Mouse (Mus musculus) CH12.LX (cell line): Measurements from ENCODE around the gene Ica1. TPM values are rescaled to one million over a fixed set of nuclear protein-coding genes. Genes with fewer than 3 reads are reported as not detected.

Experiments
- DNase-seq: peaks from one replicate; pipeline ENCODE4 v3.0.0-alpha.2; 2013; ENCODE audit errors: extremely low read depth
- H3K27ac ChIP-seq: 2 replicates; pipeline ENCODE4 v1.5.1; 2012; ENCODE audit warnings: low read depth, mild to moderate bottlenecking, control low read depth, moderate library complexity; ENCODE audit not compliant: insufficient read depth
- H3K27me3 ChIP-seq: replicated peaks from 2 replicates; pipeline ENCODE3; 2012; ENCODE audit warnings: inconsistent platforms
- H3K36me3 ChIP-seq, 2 experiments: replicated peaks in 1 of 2; 2 replicates each; pipeline versions ENCODE3 to v1.6.1; 2012; ENCODE audit warnings: inconsistent platforms in 1 of 2, low read length in 1 of 2, mild to moderate bottlenecking in 1 of 2, mixed read lengths in 1 of 2, moderate library complexity in 1 of 2; ENCODE audit not compliant: control insufficient read depth in 1 of 2, insufficient read depth in 1 of 2
- H3K4me1 ChIP-seq, 2 experiments: 2 replicates each; pipeline ENCODE4 v1.6.1; 2012; ENCODE audit warnings: inconsistent platforms in 1 of 2, moderate library complexity in 1 of 2; ENCODE audit not compliant: insufficient read depth in 2 of 2, control insufficient read depth in 1 of 2
- H3K4me2 ChIP-seq: 2 replicates; pipeline ENCODE4 v1.6.1; 2012; ENCODE audit warnings: low read depth, mild to moderate bottlenecking, control low read depth; ENCODE audit not compliant: poor library complexity, insufficient read depth, severe bottlenecking
- H3K4me3 ChIP-seq, 3 experiments: fragments of 150-350 bp in 1 of 3; sonication (generic) in 1 of 3; replicated peaks in 1 of 3; 2 replicates each; pipeline versions ENCODE3 to v1.5.1; 2011 to 2012; ENCODE audit warnings: low read depth in 2 of 3, low read length in 2 of 3, mild to moderate bottlenecking in 2 of 3, moderate library complexity in 2 of 3, control low read depth in 1 of 3, improper control_type of control experiment in 1 of 3, inconsistent platforms in 1 of 3, mixed read lengths in 1 of 3; ENCODE audit not compliant: poor library complexity in 1 of 3
- H3K79me2 ChIP-seq: replicated peaks from 2 replicates; pipeline ENCODE4 v1.6.1; 2012; ENCODE audit warnings: mild to moderate bottlenecking, moderate library complexity; ENCODE audit not compliant: control insufficient read depth, poor library complexity, insufficient read depth, severe bottlenecking; ENCODE audit errors: extremely low read depth
- H3K9ac ChIP-seq: 2 replicates; pipeline ENCODE4 v1.6.1; 2012; ENCODE audit warnings: low read depth, mild to moderate bottlenecking, control low read depth, moderate library complexity; ENCODE audit not compliant: insufficient read depth
- H3K9me3 ChIP-seq: replicated peaks from 2 replicates; pipeline ENCODE3; 2012; ENCODE audit warnings: low read length, inconsistent platforms, mixed read lengths
- BHLHE40 ChIP-seq: IDR thresholded peaks from 2 replicates; pipeline ENCODE4 v1.6.1; 2011; ENCODE audit warnings: mild to moderate bottlenecking, low read depth, low read length, improper control_type of control experiment
- CHD2 ChIP-seq: IDR thresholded peaks from 2 replicates; pipeline ENCODE4 v1.6.1; 2011; ENCODE audit warnings: low read length, improper control_type of control experiment
- GABPA ChIP-seq: IDR thresholded peaks from 2 replicates; pipeline ENCODE4 v1.6.1; 2012; ENCODE audit warnings: low read depth, low read length, improper control_type of control experiment, inconsistent platforms; ENCODE audit not compliant: insufficient replicate concordance
- HCFC1 ChIP-seq: IDR thresholded peaks from 2 replicates; pipeline ENCODE4 v1.6.1; 2012; ENCODE audit warnings: low read depth, mild to moderate bottlenecking, inconsistent platforms, low read length, improper control_type of control experiment
- IRF4 ChIP-seq: IDR thresholded peaks from 2 replicates; pipeline ENCODE4 v1.6.1; 2014; ENCODE audit warnings: low read depth, mild to moderate bottlenecking, inconsistent platforms, low read length, improper control_type of control experiment
- KAT2A ChIP-seq: IDR thresholded peaks from 2 replicates; pipeline ENCODE4 v1.6.1; 2012; ENCODE audit warnings: low read length, improper control_type of control experiment, inconsistent platforms; ENCODE audit not compliant: insufficient replicate concordance
- MAX ChIP-seq: IDR thresholded peaks from 2 replicates; pipeline ENCODE4 v1.6.1; 2011; ENCODE audit warnings: low read length, improper control_type of control experiment
- MXI1 ChIP-seq: IDR thresholded peaks from 2 replicates; pipeline ENCODE4 v1.6.1; 2011; ENCODE audit warnings: mild to moderate bottlenecking, low read depth, low read length, improper control_type of control experiment
- NELFE ChIP-seq: IDR thresholded peaks from 2 replicates; pipeline ENCODE4 v1.6.1; 2011; ENCODE audit warnings: low read depth, low read length, improper control_type of control experiment
- NRF1 ChIP-seq: IDR thresholded peaks from 2 replicates; pipeline ENCODE4 v1.6.1; 2014; ENCODE audit warnings: low read depth, mild to moderate bottlenecking, inconsistent platforms, low read length, improper control_type of control experiment, moderate library complexity
- POLR2A ChIP-seq: IDR thresholded peaks from 2 replicates; pipeline ENCODE4 v1.6.1; 2011; ENCODE audit warnings: low read depth, mild to moderate bottlenecking, improper control_type of control experiment, low read length
- RCOR1 ChIP-seq: conservative IDR thresholded peaks from 2 replicates; pipeline ENCODE4 v1.6.1; 2012; ENCODE audit warnings: low read depth, mild to moderate bottlenecking, inconsistent platforms, low read length, improper control_type of control experiment
- SIN3A ChIP-seq: IDR thresholded peaks from 2 replicates; pipeline ENCODE4 v1.6.1; 2012; ENCODE audit warnings: low read length, improper control_type of control experiment, inconsistent platforms
- TBP ChIP-seq: conservative IDR thresholded peaks from 2 replicates; pipeline ENCODE4 v1.6.1; 2011; ENCODE audit warnings: low read depth, low read length, improper control_type of control experiment
- TCF12 ChIP-seq: IDR thresholded peaks from 2 replicates; pipeline ENCODE4 v1.6.1; 2014; ENCODE audit warnings: low read depth, mild to moderate bottlenecking, inconsistent platforms, low read length, improper control_type of control experiment
- UBTF ChIP-seq: IDR thresholded peaks from 2 replicates; pipeline ENCODE4 v1.6.1; 2012; ENCODE audit warnings: low read depth, mild to moderate bottlenecking, inconsistent platforms, low read length, improper control_type of control experiment, moderate library complexity
- USF1 ChIP-seq: IDR thresholded peaks from 2 replicates; pipeline ENCODE4 v1.6.1; 2014; ENCODE audit warnings: low read depth, mild to moderate bottlenecking, inconsistent platforms, low read length, improper control_type of control experiment
- USF2 ChIP-seq: conservative IDR thresholded peaks from 2 replicates; pipeline ENCODE4 v1.6.1; 2011; ENCODE audit warnings: low read depth, low read length, improper control_type of control experiment
- ZC3H11A ChIP-seq: IDR thresholded peaks from 2 replicates; pipeline ENCODE4 v1.6.1; 2012; ENCODE audit warnings: low read depth, mild to moderate bottlenecking, inconsistent platforms, low read length, improper control_type of control experiment
- ZNF384 ChIP-seq: IDR thresholded peaks from 2 replicates; pipeline ENCODE4 v1.6.1; 2012; ENCODE audit warnings: low read depth, low read length, improper control_type of control experiment, inconsistent platforms
- dilution Hi-C: fragments of 300-500 bp; cut with MboI; formaldehyde crosslinking; loops from 2 replicates; pipeline ENCODE4 v1.14.3; 2020; ENCODE audit warnings: low sequenced_read_pairs; ENCODE audit not compliant: extremely low pct_unique_long_range_greater_than_20kb, extremely low pct_ligation_motif_present
- in situ Hi-C: fragments of 300-500 bp; cut with MboI; formaldehyde crosslinking; loops from 3 replicates; pipeline ENCODE4 v1.14.3; 2019; ENCODE audit warnings: low sequenced_read_pairs, low pct_ligation_motif_present, low pct_unique_long_range_greater_than_20kb, mixed read lengths
- polyA plus RNA-seq: library from polyadenylated mRNA; unstranded; fragments of >175 nt; gene quantifications from 2 replicates; pipeline ENCODE4 v1.2.1, GENCODE M21; 2012; ENCODE audit warnings: low read depth; ENCODE audit not compliant: insufficient read length
- total RNA-seq, 2 experiments: library from RNA; depleted of rRNA; stranded (reverse); fragments of 300-350 nt in 1 of 2; fragments of >200 nt in 1 of 2; gene quantifications; 2 replicates each; pipeline ENCODE4 v1.2.3; 2012 to 2014

The Ica1 gene
- total and polyA plus RNA-seq, 3 experiments: 0.59 TPM; not detected in 2

DNA sequence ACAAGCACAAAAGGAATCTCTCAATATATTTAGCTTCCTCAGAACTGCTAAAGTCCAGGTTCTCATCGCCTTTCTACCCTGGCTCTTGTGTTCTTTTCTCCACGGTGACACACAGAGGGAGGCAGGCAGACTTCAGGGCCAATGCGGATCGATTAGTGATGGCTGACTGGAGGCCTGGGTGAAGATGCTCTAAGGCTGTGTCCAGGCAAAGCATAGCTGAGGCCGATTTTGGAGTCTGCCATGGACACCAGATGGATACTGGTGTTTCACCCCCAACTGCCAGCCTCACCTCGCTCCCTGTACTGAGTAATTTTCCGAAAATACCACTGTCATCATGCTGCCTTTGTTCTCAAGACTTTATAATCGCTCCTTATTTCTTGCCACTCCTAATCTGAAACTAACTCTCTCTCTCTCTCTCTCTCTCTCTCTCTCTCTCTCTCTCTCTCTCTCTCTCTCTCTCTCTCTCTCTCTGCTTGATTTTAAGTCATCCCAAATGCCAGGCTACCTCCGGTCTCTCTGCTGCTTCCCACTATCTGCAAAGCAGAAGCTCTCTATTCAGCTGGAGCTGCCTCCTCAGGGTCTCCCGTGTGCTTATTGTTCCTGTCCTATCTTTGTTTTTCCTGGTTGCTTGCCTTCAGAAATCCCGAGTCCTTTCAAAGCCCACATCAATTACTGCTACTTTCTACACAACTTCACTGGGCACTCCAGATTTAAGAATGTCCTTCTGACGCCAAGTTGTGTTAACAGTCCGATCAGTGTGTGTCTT lies 118.9 kb downstream of the Ica1 start:
- in situ Hi-C loops (no loop called here), dilution Hi-C loops (no loop called here)
- H3K27me3 ChIP-seq: no peaks in the 10 kb centered on the region
- no peak overlapping the region for H3K4me3 ChIP-seq
- H3K4me2 ChIP-seq: no peak overlapping the region
- peaks cover 3% of the 10 kb centered on the region for H3K9me3 ChIP-seq
- TF ChIP-seq KAT2A (no peak), UBTF (no peak), IRF4 (no peak), NRF1 (no peak), GABPA (no peak), ZNF384 (no peak), TBP (no peak), BHLHE40 (no peak), HCFC1 (no peak)
- H3K9ac ChIP-seq: no peak overlapping the region
- no peaks in the 10 kb centered on the region for H3K79me2 ChIP-seq
- H3K36me3 ChIP-seq: no peaks in the 10 kb centered on the region
- DNase-seq: no peak
- no peak overlapping the region for H3K27ac ChIP-seq
- peaks cover 3 to 10% of the 10 kb centered on the region in 2 experiments for H3K4me1 ChIP-seq

DNA sequence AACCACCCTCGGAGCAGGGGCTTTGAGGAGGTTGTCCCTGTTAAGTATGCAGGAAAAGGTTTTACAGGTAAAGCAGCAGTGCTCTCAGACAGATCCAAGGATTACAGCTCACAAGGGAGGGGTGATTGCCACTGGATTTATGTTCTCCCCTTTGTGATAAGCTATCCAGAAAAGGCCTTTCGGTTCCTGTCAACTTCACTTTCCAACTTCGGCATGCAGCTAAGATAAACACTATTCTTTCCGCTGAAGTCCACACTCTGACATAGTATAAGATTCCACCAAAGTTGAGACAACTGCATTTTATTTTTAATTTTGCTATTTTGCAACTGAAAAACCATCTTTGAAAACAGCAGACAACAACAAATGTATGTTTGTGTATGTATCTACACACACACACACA lies 119.9 kb downstream of the Ica1 start:
- dilution Hi-C loops: no loop called here
- in situ Hi-C loops: no loop called here

DNA sequence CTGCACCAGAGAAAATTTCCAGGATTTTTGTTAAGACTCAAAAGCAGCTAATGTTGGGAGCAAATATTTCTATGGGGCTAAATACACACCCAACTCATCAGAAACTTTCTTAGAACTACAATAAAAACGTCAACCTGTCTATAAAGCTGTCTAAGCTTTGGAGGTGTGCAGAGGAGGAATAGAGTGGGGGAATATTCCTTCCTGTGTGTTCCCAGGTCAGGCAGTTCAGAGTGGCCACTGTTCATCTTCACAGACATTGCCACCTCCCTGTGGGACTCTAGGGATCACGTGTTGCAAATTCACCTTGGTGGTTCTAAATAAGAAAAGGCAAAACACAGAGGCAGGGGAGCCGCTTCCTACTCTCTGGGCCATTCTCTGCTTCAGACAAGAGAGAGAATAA lies 120.8 kb downstream of the Ica1 start:
- H3K4me3 ChIP-seq: no peak overlapping the region
- peaks cover 3 to 10% of the 10 kb centered on the region in 2 experiments for H3K4me1 ChIP-seq
- no peaks in the 10 kb centered on the region for H3K79me2 ChIP-seq
- dilution Hi-C loops (no loop called here), in situ Hi-C loops (no loop called here)
- H3K9ac ChIP-seq: no peak overlapping the region
- TF ChIP-seq SIN3A (no peak), USF2 (no peak), MAX (0 out of 2 replicates have a peak, but pooled peaks have one; percentile 15), RCOR1 (no peak), USF1 (peak; percentile 22; the same call in 1 of the 2 replicates)
- no peaks in the 10 kb centered on the region for H3K36me3 ChIP-seq
- peaks cover 3% of the 10 kb centered on the region for H3K9me3 ChIP-seq
- DNase-seq: no peak
- H3K4me2 ChIP-seq: 0 out of 2 replicates have a peak overlapping the region, but pooled peaks have one; percentile 19
- no peaks in the 10 kb centered on the region for H3K27me3 ChIP-seq
- no peak overlapping the region for H3K27ac ChIP-seq

More for the DNA sequence above, 119.9 kb downstream of the Ica1 start:
- H3K9ac ChIP-seq: no peak overlapping the region
- peaks cover 3% of the 10 kb centered on the region for H3K9me3 ChIP-seq
- H3K4me3 ChIP-seq: no peak overlapping the region
- no peak overlapping the region for H3K4me2 ChIP-seq
- H3K27ac ChIP-seq: no peak overlapping the region
- H3K79me2 ChIP-seq: no peaks in the 10 kb centered on the region
- H3K4me1 ChIP-seq: peaks cover 3 to 10% of the 10 kb centered on the region in 2 experiments
- no peak for DNase-seq
- TF ChIP-seq CHD2 (no peak), NELFE (no peak), UBTF (no peak), POLR2A (no peak), TCF12 (no peak), ZC3H11A (no peak), USF1 (no peak), MXI1 (no peak)
- no peaks in the 10 kb centered on the region for H3K36me3 ChIP-seq
- H3K27me3 ChIP-seq: no peaks in the 10 kb centered on the region
